Mouse (Mus musculus) urinary bladder, adult 2 months (tissue): Measurements from ENCODE around the gene Nup50. TPM values are rescaled to one million over a fixed set of nuclear protein-coding genes. Genes with fewer than 3 reads are reported as not detected.

ENCODE experiments used
- DNase-seq: peaks from one replicate; pipeline ENCODE4 v3.0.0; 2022; ENCODE audit warnings: low spot score
- polyA plus RNA-seq: library from polyadenylated mRNA; depleted of rRNA; stranded (reverse); fragments of >200 nt; gene quantifications from 2 replicates; pipeline ENCODE4 v1.2.3, GENCODE M21; 2012; rRNA removed

Nup50 gene
- polyA plus RNA-seq, 1 experiment = 10.1 TPM

- no peak for DNase-seq
These were observed 65.9 kb downstream of the Nup50 start for GRCm38 (mm10) chr15:84989098-84989497.

GRCm38 (mm10) chr15:84989771-84990170 is 66.6 kb downstream of the Nup50 start:
- DNase-seq = no peak

Other genes with a start within 250 kb of the Nup50 start
- gene Arhgap8, start 203.4 kb upstream of the Nup50 start, polyA plus RNA-seq = 5.0 and 5.7 TPM in 2 replicates
- gene Phf21b, start 67.4 kb upstream of the Nup50 start, polyA plus RNA-seq = 1.9 and 3.9 TPM in 2 replicates
- 0.52 and 0.63 TPM in 2 replicates for gene Gm29666, start 3.4 kb upstream of the Nup50 start, polyA plus RNA-seq
- gene 5031439G07Rik, start 65.1 kb downstream of the Nup50 start, polyA plus RNA-seq = 21.5 and 28.5 TPM in 2 replicates
- 1,094 and 1,493 TPM in 2 replicates for gene Upk3a, start 93.7 kb downstream of the Nup50 start, polyA plus RNA-seq
- 45.2 and 45.9 TPM in 2 replicates for gene Fam118a, start 105.5 kb downstream of the Nup50 start, polyA plus RNA-seq
- 0.21 and 0.22 TPM in 2 replicates for gene Smc1b, start 208.6 kb downstream of the Nup50 start, polyA plus RNA-seq
- gene Ribc2, start 208.7 kb downstream of the Nup50 start, polyA plus RNA-seq = 0.63 and 0.83 TPM in 2 replicates